Mouse (Mus musculus): ENCODE data around the gene Neurl3.

DNA sequence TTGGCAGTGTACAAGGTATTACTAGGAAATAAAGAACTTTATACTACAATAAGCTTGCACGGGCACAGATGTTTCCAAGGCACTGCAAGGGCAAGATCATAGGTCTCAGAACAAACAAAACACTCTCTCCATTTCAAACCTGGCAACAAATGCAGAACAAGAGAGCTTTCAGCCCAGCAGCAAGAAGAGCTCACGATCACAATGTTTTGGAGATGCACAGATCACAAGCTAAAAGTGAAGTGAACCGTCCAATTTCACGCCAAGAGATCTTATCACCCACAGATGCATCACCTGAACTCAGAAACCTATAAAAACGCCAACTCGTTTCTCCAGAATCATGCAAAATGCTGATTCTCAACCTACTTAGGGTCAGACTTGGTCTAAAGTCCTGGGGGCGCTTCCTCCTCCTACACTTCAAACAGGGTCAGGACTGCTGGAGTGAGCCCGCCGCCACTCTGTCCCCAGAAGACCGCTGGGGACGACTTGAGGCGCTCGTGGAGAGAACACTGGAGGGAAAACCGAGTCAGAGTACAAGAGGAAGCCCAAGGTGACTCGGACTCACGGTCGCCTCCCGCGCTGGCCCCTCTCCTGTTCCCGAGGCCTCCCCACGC lies 30.9 kb downstream of the Neurl3 start:
- TF ChIP-seq CTCF (IDR thresholded peaks at IDR 0.05; ENCODE audit: borderline replicate concordance, control insufficient read depth, extremely low read depth, insufficient read depth, low read length, poor library complexity) (no peak), POLR2A (IDR thresholded peaks at IDR 0.05; ENCODE audit: control insufficient read depth, extremely low read depth, insufficient read depth, low read length, poor library complexity) (no peak)

All from thymus, adult 2 months (tissue).